In the genomic region with DNA sequence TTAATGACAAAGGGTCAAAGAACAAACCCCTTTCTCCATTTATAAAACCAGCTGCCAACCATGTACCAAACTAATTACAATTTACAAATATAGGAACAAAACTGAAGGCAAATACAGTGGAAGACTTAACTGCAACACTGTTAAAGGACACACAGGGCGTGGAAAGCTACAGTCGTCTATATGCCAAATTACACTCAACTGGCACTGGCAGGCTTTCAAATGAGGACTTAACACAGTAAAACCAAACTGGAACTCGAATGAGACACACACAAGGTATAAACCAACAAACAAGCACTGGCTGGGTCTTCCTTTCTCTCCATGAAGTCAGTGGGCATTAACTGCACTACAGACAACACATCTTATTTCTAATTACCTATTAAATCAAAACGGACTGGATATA, we compare ENCODE assay signal across 15 mouse cellular contexts.
"Had no signal": no experiment of that assay in that cellular context is flagged by ENCODE, and none has a peak within 500 bp of the region (broad histone marks: within the 10 kb centered on the region; RNA-seq: fewer than 3 reads in every experiment).

No protein-coding gene starts in this region.

- H3K27ac ChIP-seq: midbrain, embryonic 10.5 days; midbrain, embryonic 12.5 days; neural tube, embryonic 12.5 days; stomach, embryonic 15.5 days; stomach, postnatal 0 days had no signal

- DNase-seq: lung, adult 18-20 months; lung, embryonic 14.5 days; lung, postnatal 10 days; lung, postnatal 4 days; midbrain, embryonic 14.5 days; right cerebral cortex, postnatal 14 days; thymus, adult 2 months; thymus, postnatal 25 days; thymus, postnatal 4 days had no signal

- ATAC-seq: midbrain, embryonic 16.5 days had no signal

- H3K4me3 ChIP-seq: midbrain, embryonic 10.5 days; midbrain, embryonic 12.5 days; neural tube, embryonic 12.5 days; stomach, embryonic 15.5 days had no signal
